Mouse (Mus musculus) stomach, embryonic 16.5 days (tissue): ENCODE measurements around the gene Specc1. TPM values are rescaled to one million over a fixed set of nuclear protein-coding genes. Genes with fewer than 3 reads are reported as not detected.

Source experiments
- ATAC-seq: fragments of 200-750 bp; cut with Nextera tagmentation; 2 replicates; pipeline ENCODE4 v1.8.0; 2017; ENCODE audit warnings: moderate number of reproducible peaks, moderate TSS enrichment; ENCODE audit not compliant: insufficient read depth, low FRiP score
- H3K27ac ChIP-seq: fragments of 300-500 bp; sonication (generic); 2 replicates; pipeline ENCODE4 v1.5.1; 2014; ENCODE audit warnings: low read length
- H3K27me3 ChIP-seq: fragments of 300-500 bp; sonication (generic); 2 replicates; pipeline ENCODE4 v1.6.1; 2014; ENCODE audit warnings: low read length, control low read depth, mixed read lengths; ENCODE audit not compliant: control insufficient read depth, insufficient read depth
- H3K36me3 ChIP-seq: fragments of 300-500 bp; sonication (generic); 2 replicates; pipeline ENCODE4 v1.6.1; 2014; ENCODE audit warnings: low read length; ENCODE audit not compliant: control insufficient read depth, insufficient read depth
- H3K4me1 ChIP-seq: fragments of 300-500 bp; sonication (generic); 2 replicates; pipeline ENCODE4 v1.6.1; 2014; ENCODE audit warnings: low read length, control low read depth, mixed read lengths; ENCODE audit not compliant: control insufficient read depth, insufficient read depth
- H3K4me2 ChIP-seq: fragments of 300-500 bp; sonication (generic); 2 replicates; pipeline ENCODE4 v1.6.1; 2014; ENCODE audit warnings: low read depth, low read length, mixed read lengths
- H3K4me3 ChIP-seq: fragments of 300-500 bp; sonication (generic); replicated peaks from 2 replicates; pipeline ENCODE4 v1.5.1; 2014; ENCODE audit warnings: mild to moderate bottlenecking, low read length
- H3K9ac ChIP-seq: fragments of 300-500 bp; sonication (generic); 2 replicates; pipeline ENCODE4 v1.6.1; 2014; ENCODE audit warnings: low read length
- H3K9me3 ChIP-seq: fragments of 300-500 bp; sonication (generic); replicated peaks from 2 replicates; pipeline ENCODE4 v1.6.1; 2016; ENCODE audit warnings: low read length, control low read depth; ENCODE audit not compliant: control insufficient read depth
- WGBS: fragments of 180-500 bp; shearing (Covaris S2); extraction: QIAGEN DNeasy Blood & Tissue Kit; methylation state at CpG from one replicate; pipeline ENCODE4 v1.1.7; 2014; 5-methylcytosine and 5-hydroxymethylcytosine counted together
- polyA plus RNA-seq: library from polyadenylated mRNA; unstranded; fragments of >200 nt; fragmentation: Nextera tagmentation; extraction: Ambion mirVana; gene quantifications from 2 replicates; pipeline ENCODE4 v1.2.1, GENCODE M21; 2015

Gene Specc1
- polyA plus RNA-seq, 1 experiment from 2014 or later = 7.7 TPM

- no peak overlapping the region for H3K27ac ChIP-seq
- 81% methylated on average over 8 of the region's 8 CpGs for WGBS
- no peak for ATAC-seq
Measured at GRCm38 (mm10) chr11:62079100-62079857, 122.7 kb downstream of the Specc1 start.

GRCm38 (mm10) chr11:62080476-62080875 lies 123.9 kb downstream of the Specc1 start:
- H3K4me2 ChIP-seq = no peak overlapping the region
- no peak overlapping the region for H3K27ac ChIP-seq
- no peaks in the 10 kb centered on the region for H3K9me3 ChIP-seq
- no peaks in the 10 kb centered on the region for H3K36me3 ChIP-seq
- ATAC-seq = no peak
- H3K4me3 ChIP-seq = no peak overlapping the region
- no peaks in the 10 kb centered on the region for H3K27me3 ChIP-seq
- H3K4me1 ChIP-seq = no peaks in the 10 kb centered on the region
- WGBS = 55% methylated on average over 2 of the region's 2 CpGs
- H3K9ac ChIP-seq = no peak overlapping the region

More at GRCm38 (mm10) chr11:62079100-62079857, 122.7 kb downstream of the Specc1 start:
- Histone ChIP-seq H3K9me3 (no peaks in the 10 kb centered on the region), H3K4me3 (no peak overlapping the region), H3K4me1 (no peaks in the 10 kb centered on the region), H3K36me3 (no peaks in the 10 kb centered on the region), H3K9ac (no peak overlapping the region), H3K27me3 (no peaks in the 10 kb centered on the region), H3K4me2 (no peak overlapping the region)

GRCm38 (mm10) chr11:62086648-62087047 lies 130.1 kb downstream of the Specc1 start:
- H3K27me3 ChIP-seq = no peaks in the 10 kb centered on the region
- WGBS = 68% methylated on average over 2 of the region's 2 CpGs
- no peak overlapping the region for H3K4me3 ChIP-seq
- no peak for ATAC-seq
- no peaks in the 10 kb centered on the region for H3K36me3 ChIP-seq
- H3K9me3 ChIP-seq = no peaks in the 10 kb centered on the region
- no peak overlapping the region for H3K9ac ChIP-seq
- no peak overlapping the region for H3K4me2 ChIP-seq
- no peak overlapping the region for H3K27ac ChIP-seq
- peaks cover 6% of the 10 kb centered on the region; the same call in 1 of the 2 replicates for H3K4me1 ChIP-seq

GRCm38 (mm10) chr11:62087051-62087450 lies 130.5 kb downstream of the Specc1 start:
- H3K4me3 ChIP-seq = no peak overlapping the region
- no peaks in the 10 kb centered on the region for H3K27me3 ChIP-seq
- H3K27ac ChIP-seq = no peak overlapping the region
- WGBS = 59% methylated on average over 1 of the region's 1 CpGs
- H3K9ac ChIP-seq = no peak overlapping the region
- peaks cover 6% of the 10 kb centered on the region; the same call in 1 of the 2 replicates for H3K4me1 ChIP-seq
- no peaks in the 10 kb centered on the region for H3K36me3 ChIP-seq
- H3K9me3 ChIP-seq = no peaks in the 10 kb centered on the region
- no peak overlapping the region for H3K4me2 ChIP-seq
- ATAC-seq = no peak

- H3K4me1 ChIP-seq = peaks cover 6% of the 10 kb centered on the region; the same call in 1 of the 2 replicates
- no peaks in the 10 kb centered on the region for H3K9me3 ChIP-seq
- no peak overlapping the region for H3K9ac ChIP-seq
- WGBS = 79% methylated on average over 3 of the region's 3 CpGs
- H3K27ac ChIP-seq = no peak overlapping the region
- H3K36me3 ChIP-seq = no peaks in the 10 kb centered on the region
- no peak overlapping the region for H3K4me3 ChIP-seq
- H3K27me3 ChIP-seq = no peaks in the 10 kb centered on the region
- H3K4me2 ChIP-seq = no peak overlapping the region
- no peak for ATAC-seq
Measured at GRCm38 (mm10) chr11:62088651-62089050, 132.1 kb downstream of the Specc1 start.

GRCm38 (mm10) chr11:62090321-62090720 lies 133.8 kb downstream of the Specc1 start:
- no peaks in the 10 kb centered on the region for H3K9me3 ChIP-seq
- no peak overlapping the region for H3K4me3 ChIP-seq
- H3K36me3 ChIP-seq = no peaks in the 10 kb centered on the region
- H3K4me2 ChIP-seq = no peak overlapping the region
- no peak overlapping the region for H3K27ac ChIP-seq
- no peaks in the 10 kb centered on the region for H3K27me3 ChIP-seq
- H3K4me1 ChIP-seq = peaks cover 6% of the 10 kb centered on the region; the same call in 1 of the 2 replicates
- H3K9ac ChIP-seq = no peak overlapping the region
- WGBS = 73% methylated on average over 6 of the region's 6 CpGs
- no peak for ATAC-seq

GRCm38 (mm10) chr11:62103380-62103911 lies 146.9 kb downstream of the Specc1 start:
- Histone ChIP-seq H3K4me2 (no peak overlapping the region), H3K9ac (no peak overlapping the region), H3K36me3 (no peaks in the 10 kb centered on the region), H3K9me3 (no peaks in the 10 kb centered on the region), H3K4me3 (no peak overlapping the region), H3K27ac (no peak overlapping the region; the same call in 1 of the 2 replicates), H3K4me1 (peaks cover 5% of the 10 kb centered on the region; the same call in 1 of the 2 replicates), H3K27me3 (no peaks in the 10 kb centered on the region)
- WGBS = 38% methylated on average over 3 of the region's 3 CpGs
- no peak for ATAC-seq

GRCm38 (mm10) chr11:62106401-62106871 lies 149.9 kb downstream of the Specc1 start:
- H3K4me1 ChIP-seq = peaks cover 5% of the 10 kb centered on the region; the same call in 1 of the 2 replicates
- no peaks in the 10 kb centered on the region for H3K36me3 ChIP-seq
- no peaks in the 10 kb centered on the region for H3K9me3 ChIP-seq
- WGBS = 85% methylated on average over 1 of the region's 1 CpGs
- H3K4me3 ChIP-seq = no peak overlapping the region
- H3K9ac ChIP-seq = no peak overlapping the region
- H3K27ac ChIP-seq = no peak overlapping the region
- no peaks in the 10 kb centered on the region for H3K27me3 ChIP-seq
- H3K4me2 ChIP-seq = no peak overlapping the region
- no peak for ATAC-seq

- Histone ChIP-seq H3K4me2 (no peak overlapping the region), H3K27ac (no peak overlapping the region), H3K4me1 (peaks cover 5% of the 10 kb centered on the region; the same call in 1 of the 2 replicates), H3K4me3 (no peak overlapping the region), H3K36me3 (no peaks in the 10 kb centered on the region), H3K27me3 (no peaks in the 10 kb centered on the region), H3K9me3 (no peaks in the 10 kb centered on the region), H3K9ac (no peak overlapping the region)
- no peak for ATAC-seq
- WGBS = 67% methylated on average over 2 of the region's 2 CpGs
Measured at GRCm38 (mm10) chr11:62107272-62107836, 150.8 kb downstream of the Specc1 start.
